Mouse (Mus musculus) embryonic facial prominence, embryonic 10.5 days (tissue): ENCODE results near the gene Ang2. TPM values are rescaled to one million over a fixed set of nuclear protein-coding genes. Genes with fewer than 3 reads are reported as not detected.
"Not testable (repeated sequence)": the region's sequence is repeated elsewhere in the genome, so short reads cannot be mapped to it uniquely, and the experiment has no call there.

Experiments used
- DNase-seq: peaks from one replicate; pipeline ENCODE4 v3.0.0-alpha.2; 2017; ENCODE audit warnings: low spot score
- H3K27ac ChIP-seq: fragments of 300-500 bp; sonication (generic); replicated peaks from 2 replicates; pipeline ENCODE4 v1.5.1; 2016; ENCODE audit warnings: mild to moderate bottlenecking
- H3K27me3 ChIP-seq: fragments of 300-500 bp; sonication (generic); replicated peaks from 2 replicates; pipeline ENCODE4 v1.6.1; 2016; ENCODE audit warnings: low read depth, mild to moderate bottlenecking; ENCODE audit not compliant: poor library complexity, severe bottlenecking
- H3K36me3 ChIP-seq: fragments of 300-500 bp; sonication (generic); replicated peaks from 2 replicates; pipeline ENCODE4 v1.6.1; 2016; ENCODE audit warnings: mild to moderate bottlenecking, moderate library complexity
- H3K4me1 ChIP-seq: fragments of 300-500 bp; sonication (generic); 2 replicates; pipeline ENCODE4 v1.6.1; 2016
- H3K4me3 ChIP-seq: fragments of 300-500 bp; sonication (generic); 2 replicates; pipeline ENCODE4 v1.5.1; 2016; ENCODE audit warnings: mild to moderate bottlenecking, moderate library complexity
- H3K9me3 ChIP-seq: fragments of 300-500 bp; sonication (generic); 2 replicates; pipeline ENCODE4 v1.6.1; 2016; ENCODE audit warnings: mild to moderate bottlenecking
- WGBS: fragments of 180-500 bp; shearing (Covaris S2); methylation state at CpG from one replicate; pipeline ENCODE4 v1.1.7; 2016; 5-methylcytosine and 5-hydroxymethylcytosine counted together
- polyA plus RNA-seq: library from polyadenylated mRNA; unstranded; fragments of >200 nt; fragmentation: Nextera tagmentation; extraction: Ambion mirVana; gene quantifications from 2 replicates; pipeline ENCODE4 v1.2.1, GENCODE M21; 2016

The Ang2 gene
- not detected in 2 replicates for polyA plus RNA-seq

DNA sequence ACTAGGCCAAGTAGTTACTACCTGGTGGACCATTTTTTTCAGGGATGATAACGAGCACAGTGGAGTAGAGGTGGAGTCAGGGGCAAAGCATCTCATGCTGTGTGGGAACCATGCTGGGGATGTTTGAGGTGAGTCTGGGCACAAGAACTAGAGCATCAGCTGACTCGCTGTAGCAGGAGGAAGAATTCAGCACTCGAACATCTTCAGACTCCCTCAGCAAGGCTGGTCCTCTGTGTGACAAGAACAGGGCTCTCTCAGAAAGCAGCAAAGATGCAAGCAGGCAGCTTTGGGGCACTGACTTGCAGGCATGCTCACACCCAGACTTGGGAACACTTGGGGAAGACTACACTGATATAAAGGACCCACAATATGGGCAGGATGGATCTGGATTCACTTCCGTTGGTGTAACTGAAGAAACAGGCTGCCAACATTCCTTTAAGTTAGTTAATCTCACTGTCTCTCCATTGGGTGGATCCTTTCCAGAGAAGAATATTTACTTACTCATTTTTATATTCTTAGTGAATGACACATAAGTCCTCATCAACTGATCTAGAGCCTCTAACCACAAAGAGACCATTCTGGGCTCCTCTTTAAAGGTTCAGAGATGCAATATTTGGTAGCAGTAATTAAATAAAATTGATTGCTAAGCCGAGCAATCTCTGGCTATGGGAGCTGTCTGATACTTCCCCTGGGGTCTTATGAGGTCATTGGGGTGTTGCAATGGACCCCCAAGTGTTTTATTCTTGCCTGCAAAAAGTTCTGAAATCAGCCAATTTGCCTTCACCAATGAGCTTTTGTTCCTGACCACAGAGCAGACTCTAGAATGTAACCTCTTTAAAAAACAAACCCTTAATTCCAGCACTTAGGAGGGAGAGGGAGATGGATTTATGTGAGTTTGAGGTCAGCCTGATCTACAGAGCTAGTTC, at the start of gene Ang2:
Gene Ang2 (minus strand): TSS at position 51 of the 926 bp plus-strand sequence.
- Histone ChIP-seq H3K4me1 (no peaks in the 10 kb centered on the region), H3K4me3 (no peak within 1 kb of the TSS), H3K27ac (no peak within 1 kb of the TSS), H3K9me3 (no peaks in the 10 kb centered on the region), H3K36me3 (no peaks in the 10 kb centered on the region), H3K27me3 (no peaks in the 10 kb centered on the region)
- no peak for DNase-seq
- 82% methylated on average over 5 of the region's 5 CpGs for WGBS

DNA sequence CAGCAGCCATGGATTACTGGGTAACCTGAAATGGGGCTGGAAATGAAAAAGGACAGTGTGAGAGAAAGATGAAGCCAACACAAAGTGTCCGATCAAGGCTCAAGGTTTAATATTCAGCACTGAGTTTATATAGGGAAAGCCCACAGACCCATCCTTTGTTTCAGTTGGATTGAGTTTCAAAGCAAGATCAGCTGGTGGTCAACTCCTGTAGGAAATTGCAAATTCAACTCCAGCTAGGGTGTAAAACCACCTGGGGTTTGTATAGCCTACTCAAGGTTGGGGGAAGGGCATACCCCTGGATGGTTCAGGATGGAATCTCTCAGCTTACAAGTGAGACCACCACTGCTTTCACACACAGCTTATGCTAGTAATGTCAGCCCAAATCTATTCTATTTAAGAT, 48.8 kb upstream of the Ang2 start:
- Histone ChIP-seq H3K36me3 (no peaks in the 10 kb centered on the region), H3K27me3 (no peaks in the 10 kb centered on the region), H3K9me3 (no peaks in the 10 kb centered on the region), H3K4me1 (no peaks in the 10 kb centered on the region), H3K27ac (no peak overlapping the region), H3K4me3 (no peak overlapping the region)
- DNase-seq: no peak
- WGBS: 77% methylated on average over 1 of the region's 1 CpGs

DNA sequence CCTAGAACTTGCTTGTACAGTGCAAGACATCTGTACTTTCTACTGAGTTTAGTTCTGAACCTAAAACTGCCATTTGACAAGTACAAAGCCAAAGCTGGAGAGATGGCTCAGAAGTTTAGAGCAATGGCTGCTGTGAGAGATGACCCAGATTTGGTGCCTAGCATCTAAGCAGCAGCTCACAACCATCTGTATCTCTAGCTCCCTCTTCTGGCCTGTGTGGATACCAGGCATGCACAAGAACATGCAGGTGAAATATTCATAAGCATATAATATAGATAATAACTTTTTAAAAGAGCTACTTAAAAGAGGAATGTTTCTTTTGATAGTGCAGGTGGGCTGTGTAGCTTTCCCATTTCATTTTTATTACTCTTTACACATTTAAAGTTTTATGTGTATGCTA, 42.0 kb upstream of the Ang2 start:
- DNase-seq: no peak
- H3K4me3 ChIP-seq: no peak overlapping the region
- no peaks in the 10 kb centered on the region for H3K9me3 ChIP-seq
- no peaks in the 10 kb centered on the region for H3K36me3 ChIP-seq
- H3K4me1 ChIP-seq: no peaks in the 10 kb centered on the region
- no peaks in the 10 kb centered on the region for H3K27me3 ChIP-seq
- H3K27ac ChIP-seq: no peak overlapping the region

DNA sequence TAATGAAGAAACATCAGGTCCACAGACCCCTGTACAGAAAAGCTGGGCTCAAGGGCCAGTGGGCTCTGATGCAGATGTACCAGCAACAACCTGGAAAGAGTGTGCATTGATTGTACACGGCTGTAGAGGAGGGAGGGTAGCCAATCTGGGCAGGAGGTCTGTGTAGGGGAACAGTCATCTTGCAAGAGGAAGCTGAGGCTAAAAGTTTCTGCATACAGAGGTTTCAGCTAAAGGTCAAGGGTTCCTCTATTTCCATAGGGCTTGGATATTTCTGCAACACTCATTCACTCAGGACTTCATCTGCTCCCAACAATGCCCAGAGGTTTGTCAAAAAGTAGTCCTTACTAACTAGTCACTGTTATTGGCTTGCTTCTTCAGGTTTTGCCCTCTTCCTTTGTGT, 38.5 kb upstream of the Ang2 start:
- not testable (repeated sequence) for H3K27me3 ChIP-seq, H3K4me1 ChIP-seq, DNase-seq, H3K4me3 ChIP-seq, H3K36me3 ChIP-seq, H3K9me3 ChIP-seq, H3K27ac ChIP-seq
- WGBS: 83% methylated on average over 1 of the region's 1 CpGs

DNA sequence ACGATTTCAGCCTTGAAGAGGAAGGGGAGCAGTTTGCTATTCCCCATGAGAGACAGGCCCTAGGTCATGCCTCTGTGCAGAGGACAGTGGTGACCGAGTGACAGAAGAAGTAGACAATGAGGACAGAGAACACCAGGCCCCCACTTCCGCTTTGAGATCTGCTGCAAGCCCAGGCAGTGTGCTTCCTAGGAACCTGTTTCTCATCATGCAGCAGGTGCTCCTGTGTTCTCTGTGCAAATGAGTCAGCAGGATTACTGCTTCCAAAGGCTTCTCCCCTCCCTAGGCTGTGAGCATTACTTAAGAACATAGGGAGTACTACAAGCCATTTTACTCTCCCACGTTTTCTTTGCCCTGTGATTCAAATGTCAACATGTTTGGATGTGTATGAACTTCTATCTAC, 30.7 kb upstream of the Ang2 start:
- not testable (repeated sequence) for H3K27ac ChIP-seq, DNase-seq, H3K36me3 ChIP-seq, H3K4me1 ChIP-seq, H3K9me3 ChIP-seq, H3K27me3 ChIP-seq, H3K4me3 ChIP-seq
- WGBS: 71% methylated on average over 4 of the region's 4 CpGs

DNA sequence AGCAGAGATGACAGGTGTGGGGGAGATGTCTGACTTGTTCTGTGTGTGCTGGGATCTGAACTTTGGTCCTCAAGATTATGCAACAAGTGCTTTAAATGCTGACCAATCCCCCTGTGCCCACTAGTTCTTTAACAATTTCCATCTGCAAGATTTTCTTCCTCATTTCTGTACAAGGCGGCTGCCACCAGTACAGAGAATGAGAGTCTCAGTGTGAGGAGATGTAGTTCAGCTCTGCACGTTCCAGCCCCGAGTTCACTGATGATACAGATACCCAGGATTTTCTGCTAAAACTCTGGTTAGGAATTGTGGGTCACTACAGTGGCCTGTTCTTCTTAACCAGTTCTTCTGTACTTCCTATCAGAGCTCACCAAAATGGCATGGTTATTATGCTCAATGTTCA, 21.1 kb upstream of the Ang2 start:
- DNase-seq, H3K9me3 ChIP-seq, H3K27ac ChIP-seq, H3K4me1 ChIP-seq, H3K4me3 ChIP-seq, H3K27me3 ChIP-seq, H3K36me3 ChIP-seq: not testable (repeated sequence)
- 87% methylated on average over 3 of the region's 3 CpGs for WGBS

DNA sequence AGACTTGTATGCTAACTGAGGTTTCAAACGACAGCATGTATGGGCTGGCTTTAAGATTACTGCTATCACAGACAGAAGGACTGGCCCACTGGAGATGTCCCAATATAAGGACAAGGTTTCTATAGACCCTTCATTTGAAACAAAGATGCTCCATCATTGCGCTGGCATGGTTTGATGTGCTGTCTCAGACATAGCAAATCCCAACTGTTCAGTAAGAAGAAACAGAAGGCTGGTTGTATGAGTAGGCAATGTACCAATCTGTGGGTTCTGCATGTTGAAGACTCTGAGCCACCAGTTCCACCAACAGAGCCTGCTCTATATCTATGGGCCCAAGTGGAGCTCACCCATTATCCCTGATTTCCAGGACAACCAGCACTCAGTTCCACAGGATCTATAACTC, 4.2 kb upstream of the Ang2 start, which contains the start of gene Ear14:
Gene Ear14 (plus strand): TSS at position 277 of the 400 bp plus-strand sequence.
- H3K27ac ChIP-seq: no peak within 1 kb of the TSS
- H3K4me1 ChIP-seq: no peaks in the 10 kb centered on the region
- no peaks in the 10 kb centered on the region for H3K36me3 ChIP-seq
- DNase-seq: no peak
- no peak within 1 kb of the TSS for H3K4me3 ChIP-seq
- H3K27me3 ChIP-seq: no peaks in the 10 kb centered on the region
- 92% methylated on average over 2 of the region's 2 CpGs for WGBS
- H3K9me3 ChIP-seq: no peaks in the 10 kb centered on the region

DNA sequence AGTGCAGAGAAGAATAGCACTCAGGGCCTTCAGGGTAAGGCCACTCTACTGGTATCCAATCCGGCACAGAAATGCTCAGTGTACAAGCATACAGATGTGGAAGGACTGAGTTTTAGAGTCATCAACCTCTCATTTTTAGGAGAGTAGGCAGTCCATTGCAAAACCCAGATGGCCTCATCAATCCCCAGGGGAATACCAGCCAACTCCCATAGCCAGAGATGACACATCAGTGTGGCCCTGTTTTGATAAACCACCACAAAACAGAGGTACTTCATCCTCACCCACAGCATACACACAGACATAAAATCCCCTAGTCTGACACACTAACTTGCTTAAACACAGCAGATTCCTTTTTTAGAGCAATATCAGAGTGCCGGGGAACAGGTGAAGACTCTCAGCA, 1.5 kb upstream of the Ang2 start:
- DNase-seq: no peak
- Histone ChIP-seq H3K9me3 (no peaks in the 10 kb centered on the region), H3K4me3 (no peak overlapping the region), H3K27ac (no peak overlapping the region), H3K36me3 (no peaks in the 10 kb centered on the region), H3K4me1 (no peaks in the 10 kb centered on the region), H3K27me3 (no peaks in the 10 kb centered on the region)
- WGBS: 91% methylated on average over 2 of the region's 2 CpGs

DNA sequence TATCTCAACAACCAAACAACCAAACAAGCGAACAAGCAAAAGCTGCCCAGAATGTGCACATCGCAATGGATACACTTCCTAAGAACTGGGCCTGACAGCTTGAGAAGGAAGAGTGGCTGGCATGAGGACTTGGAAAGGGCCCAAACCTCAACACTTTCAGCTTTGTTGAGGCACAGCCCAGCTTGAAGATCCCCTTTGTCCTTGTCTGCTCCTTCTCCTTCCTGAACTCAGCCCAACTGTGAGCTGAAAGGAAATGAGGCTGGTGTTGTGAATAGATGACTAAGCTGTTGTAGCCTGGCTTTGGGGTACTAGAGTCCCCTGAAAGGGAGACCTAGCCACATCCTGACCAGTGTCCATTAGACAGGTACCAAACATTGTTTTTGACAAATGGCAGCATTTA, 1.1 kb upstream of the Ang2 start:
- no peak overlapping the region for H3K27ac ChIP-seq
- H3K4me1 ChIP-seq: no peaks in the 10 kb centered on the region
- 92% methylated on average over 2 of the region's 2 CpGs for WGBS
- no peak overlapping the region for H3K4me3 ChIP-seq
- H3K27me3 ChIP-seq: no peaks in the 10 kb centered on the region
- no peaks in the 10 kb centered on the region for H3K36me3 ChIP-seq
- H3K9me3 ChIP-seq: no peaks in the 10 kb centered on the region
- no peak for DNase-seq

DNA sequence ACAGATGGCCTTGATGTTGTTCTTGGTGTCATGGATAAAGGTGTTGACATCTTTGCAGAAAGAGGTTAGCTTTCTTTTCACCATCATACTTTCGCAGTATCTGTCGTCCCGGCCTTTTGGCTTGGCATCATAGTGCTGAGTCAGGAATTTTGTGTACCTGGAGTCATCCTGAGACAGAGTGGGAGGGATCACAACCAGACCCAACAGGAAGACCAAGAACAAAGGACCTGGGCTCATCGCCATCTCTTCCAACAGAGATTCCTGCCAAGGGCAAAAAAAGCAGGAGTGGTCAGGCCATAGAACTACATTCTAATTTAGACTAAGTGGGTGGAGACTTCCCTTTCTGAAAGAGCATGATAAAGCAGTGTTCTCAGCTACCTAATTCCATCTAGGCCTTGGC, 3.3 kb downstream of the Ang2 start:
- Histone ChIP-seq H3K9me3 (no peaks in the 10 kb centered on the region), H3K4me1 (no peaks in the 10 kb centered on the region), H3K36me3 (no peaks in the 10 kb centered on the region), H3K4me3 (no peak overlapping the region), H3K27me3 (no peaks in the 10 kb centered on the region), H3K27ac (no peak overlapping the region)
- 90% methylated on average over 4 of the region's 4 CpGs for WGBS
- DNase-seq: no peak

DNA sequence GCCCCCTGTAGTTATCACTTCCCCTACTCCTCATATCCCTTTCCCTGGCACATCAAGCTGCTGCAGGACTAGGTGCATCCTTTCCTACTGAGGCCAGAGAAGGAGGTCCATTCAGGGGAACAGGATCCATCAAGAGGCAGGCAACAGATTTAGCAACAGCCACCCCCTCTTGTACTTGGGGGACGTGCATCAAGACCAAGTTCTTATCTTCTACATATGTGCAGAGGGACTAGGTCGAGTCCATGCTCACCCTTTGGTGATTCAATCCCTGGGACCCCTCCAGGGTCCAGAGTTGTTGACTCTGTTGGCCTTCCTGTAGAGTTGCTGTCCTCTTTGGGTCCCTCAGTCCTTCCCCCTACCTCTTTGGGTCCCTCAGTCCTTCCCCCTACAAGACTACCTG, 17.9 kb downstream of the Ang2 start:
- not testable (repeated sequence) for H3K27ac ChIP-seq, H3K27me3 ChIP-seq, DNase-seq, H3K4me3 ChIP-seq, H3K36me3 ChIP-seq, H3K4me1 ChIP-seq, H3K9me3 ChIP-seq
- WGBS: 82% methylated on average over 2 of the region's 2 CpGs

DNA sequence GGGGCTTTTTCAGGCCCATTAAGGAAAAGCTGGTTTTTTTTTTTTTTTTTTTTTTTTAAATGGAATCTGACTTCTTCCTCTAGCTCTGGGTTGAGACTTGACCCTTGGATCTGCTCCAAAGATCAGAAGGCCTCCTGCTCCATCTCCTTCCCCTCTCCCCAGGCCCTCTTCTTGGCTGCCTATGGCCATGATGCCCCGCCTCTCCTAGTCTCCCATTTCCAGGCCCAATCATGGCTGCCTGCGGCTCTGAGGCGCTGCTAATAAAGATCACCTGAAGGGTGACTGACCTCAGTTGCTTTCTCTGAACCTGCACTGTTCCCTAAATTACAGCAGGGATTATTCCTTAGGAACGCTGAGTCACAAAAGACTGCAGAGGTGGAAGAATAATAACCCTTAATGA, 25.1 kb downstream of the Ang2 start:
- 63% methylated on average over 4 of the region's 4 CpGs for WGBS
- H3K27me3 ChIP-seq: no peaks in the 10 kb centered on the region

DNA sequence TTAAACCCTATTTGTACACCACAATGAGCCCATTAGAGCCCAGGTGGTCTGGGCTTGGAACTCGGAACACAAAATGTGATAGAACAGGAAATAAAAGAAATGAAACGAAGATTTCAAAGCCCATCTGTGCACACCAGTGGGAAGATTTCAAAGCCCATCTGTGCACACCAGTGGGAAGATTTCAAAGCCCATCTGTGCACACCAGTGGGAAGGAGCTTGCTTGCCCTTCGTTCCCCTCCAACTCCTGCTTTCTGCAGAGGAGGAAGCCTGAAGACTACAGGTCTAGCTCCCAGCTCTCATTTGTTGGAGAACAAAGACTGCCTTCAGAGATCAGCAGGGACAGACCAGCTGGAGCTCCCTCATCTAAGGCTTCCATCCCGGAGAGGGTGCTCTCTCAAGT, 26.0 kb downstream of the Ang2 start:
- H3K9me3 ChIP-seq, DNase-seq, H3K27ac ChIP-seq, H3K36me3 ChIP-seq, H3K27me3 ChIP-seq, H3K4me3 ChIP-seq, H3K4me1 ChIP-seq: not testable (repeated sequence)
- WGBS: 53% methylated on average over 4 of the region's 4 CpGs

More for the DNA sequence above, 25.1 kb downstream of the Ang2 start:
- H3K4me3 ChIP-seq: no peak overlapping the region
- no peaks in the 10 kb centered on the region for H3K9me3 ChIP-seq
- H3K27ac ChIP-seq: no peak overlapping the region
- H3K4me1 ChIP-seq: no peaks in the 10 kb centered on the region
- DNase-seq: no peak
- H3K36me3 ChIP-seq: no peaks in the 10 kb centered on the region
